Mouse (Mus musculus) testis, postnatal 10 days (tissue): ENCODE data around the gene Aars.
"Not testable (repeated sequence)": the region's sequence is repeated elsewhere in the genome, so short reads cannot be mapped to it uniquely, and the experiment has no call there.

Experiments
- DNase-seq: peaks from one replicate; pipeline ENCODE4 v3.0.0; 2021; ENCODE audit warnings: low spot score

Gene Aars

DNA sequence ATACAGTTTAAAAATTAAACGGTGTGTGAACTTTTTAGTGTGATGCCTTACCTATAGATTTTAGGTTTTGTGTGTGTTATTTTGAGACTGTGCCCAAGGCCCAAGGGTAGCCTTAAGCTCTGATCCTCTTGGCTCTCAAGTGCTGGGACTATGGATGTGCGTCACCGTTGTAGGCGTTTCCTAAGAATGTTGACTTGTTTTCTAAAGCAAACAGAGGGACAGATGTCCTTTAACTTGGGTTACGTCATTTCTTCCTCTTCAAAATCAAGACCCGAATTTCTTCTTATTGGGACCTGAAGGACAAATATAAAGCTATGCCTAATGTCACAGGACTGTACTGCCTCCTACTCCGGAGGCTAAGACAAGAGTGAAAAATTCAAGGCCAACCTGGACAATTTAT lies at the start of gene Aars:
Gene Aars, plus strand, starts transcription at position 229 of the 400 bp plus-strand sequence.
- DNase-seq, result no peak

DNA sequence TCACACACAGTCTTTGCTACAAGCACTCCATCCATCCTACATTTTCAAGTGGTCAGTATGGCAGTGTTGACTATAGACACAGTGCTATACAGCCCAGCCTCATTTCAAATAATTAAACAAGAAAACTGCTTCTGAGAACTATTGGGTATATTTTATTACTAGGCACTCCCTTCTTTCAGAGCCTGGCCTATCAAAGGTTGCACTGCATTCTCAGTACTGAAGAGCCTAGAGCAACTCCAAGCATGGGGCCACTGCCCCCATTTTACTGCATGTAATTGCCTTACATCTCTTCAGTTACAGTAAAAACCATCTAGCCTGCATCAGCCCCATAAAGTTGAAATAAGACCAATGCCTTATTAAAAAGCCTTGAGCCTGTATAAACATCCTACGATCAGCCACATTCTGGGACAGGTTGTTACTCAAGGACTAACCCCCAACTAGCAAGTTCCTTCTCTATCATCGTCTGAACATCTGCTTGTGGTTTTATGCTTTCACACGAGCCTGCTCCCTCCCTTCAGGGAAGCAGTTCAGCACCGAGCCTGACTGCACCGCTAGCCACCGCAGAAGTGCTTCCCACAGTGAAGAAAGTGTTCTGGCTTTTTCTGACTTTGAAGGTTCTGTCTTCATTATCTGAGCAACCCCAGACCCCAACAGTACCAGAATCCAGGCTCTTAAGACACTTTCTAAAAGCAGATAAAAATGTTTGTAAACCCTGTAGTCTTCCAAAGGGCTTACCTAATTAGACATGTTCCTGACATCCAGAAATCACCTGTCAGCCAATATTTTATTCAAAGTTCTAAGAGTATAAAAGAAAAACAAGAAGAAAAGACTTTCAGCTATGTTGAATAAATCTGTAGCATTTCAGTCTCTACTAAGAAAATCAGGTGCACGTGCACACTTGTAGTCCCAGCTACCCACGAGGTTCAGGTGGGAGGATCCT lies 44.9 kb upstream of the Aars start:
- DNase-seq, result no peak

DNA sequence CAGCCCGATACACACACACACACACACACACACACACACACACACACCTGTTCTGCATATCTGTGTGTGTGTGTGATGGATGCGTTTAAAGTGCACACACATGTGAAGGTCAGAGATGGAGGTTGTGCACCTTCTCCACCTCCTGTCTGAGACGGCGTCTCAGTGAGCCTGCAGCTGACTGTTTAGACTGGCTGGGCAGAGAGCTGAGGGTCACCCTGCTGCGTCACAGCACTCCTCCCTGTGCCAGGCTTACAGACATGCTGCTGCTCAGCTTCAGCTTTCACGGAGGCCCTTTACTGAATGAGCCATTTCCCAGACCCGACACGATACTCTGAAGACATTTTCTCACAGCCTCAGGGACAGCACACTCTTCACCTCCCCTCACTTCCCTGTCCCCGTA lies 42.9 kb upstream of the Aars start:
- no peak for DNase-seq

DNA sequence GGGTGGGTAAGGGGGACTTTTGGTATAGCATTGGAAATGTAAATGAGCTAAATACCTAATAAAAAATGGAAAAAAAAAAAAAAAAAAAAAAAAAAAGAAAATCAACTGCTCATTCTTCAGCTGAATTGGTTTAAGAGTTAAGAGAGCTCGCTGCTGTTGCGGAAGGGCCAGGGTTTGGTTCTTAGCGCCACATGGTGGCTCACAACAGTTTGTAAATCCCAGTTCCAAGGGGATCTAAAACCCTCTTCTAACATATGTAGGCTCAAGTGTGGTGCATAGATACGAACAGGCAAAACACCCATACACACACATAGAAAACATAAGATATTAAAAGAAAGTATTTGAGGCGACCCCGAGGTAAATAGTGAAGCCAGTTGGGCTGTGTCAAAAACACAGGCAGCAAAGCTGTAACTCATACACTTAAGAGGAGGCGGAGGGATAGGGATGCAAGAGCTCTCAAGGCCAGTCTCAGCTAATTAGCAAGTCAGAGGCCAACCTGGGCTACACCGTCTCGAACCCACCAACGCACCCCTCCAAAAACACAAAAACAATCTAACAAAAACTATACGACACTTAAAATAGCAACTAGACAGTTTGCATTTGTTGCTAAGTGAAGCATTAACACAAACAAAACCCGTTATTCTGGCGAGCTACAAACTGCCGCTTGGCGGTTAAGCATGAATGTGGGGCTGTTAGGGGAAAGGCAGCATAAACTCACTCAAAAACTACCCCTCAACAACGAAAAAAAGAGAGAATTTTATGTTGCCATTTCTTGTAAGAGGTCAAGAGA lies 36.1 kb upstream of the Aars start:
- DNase-seq, result no peak

DNA sequence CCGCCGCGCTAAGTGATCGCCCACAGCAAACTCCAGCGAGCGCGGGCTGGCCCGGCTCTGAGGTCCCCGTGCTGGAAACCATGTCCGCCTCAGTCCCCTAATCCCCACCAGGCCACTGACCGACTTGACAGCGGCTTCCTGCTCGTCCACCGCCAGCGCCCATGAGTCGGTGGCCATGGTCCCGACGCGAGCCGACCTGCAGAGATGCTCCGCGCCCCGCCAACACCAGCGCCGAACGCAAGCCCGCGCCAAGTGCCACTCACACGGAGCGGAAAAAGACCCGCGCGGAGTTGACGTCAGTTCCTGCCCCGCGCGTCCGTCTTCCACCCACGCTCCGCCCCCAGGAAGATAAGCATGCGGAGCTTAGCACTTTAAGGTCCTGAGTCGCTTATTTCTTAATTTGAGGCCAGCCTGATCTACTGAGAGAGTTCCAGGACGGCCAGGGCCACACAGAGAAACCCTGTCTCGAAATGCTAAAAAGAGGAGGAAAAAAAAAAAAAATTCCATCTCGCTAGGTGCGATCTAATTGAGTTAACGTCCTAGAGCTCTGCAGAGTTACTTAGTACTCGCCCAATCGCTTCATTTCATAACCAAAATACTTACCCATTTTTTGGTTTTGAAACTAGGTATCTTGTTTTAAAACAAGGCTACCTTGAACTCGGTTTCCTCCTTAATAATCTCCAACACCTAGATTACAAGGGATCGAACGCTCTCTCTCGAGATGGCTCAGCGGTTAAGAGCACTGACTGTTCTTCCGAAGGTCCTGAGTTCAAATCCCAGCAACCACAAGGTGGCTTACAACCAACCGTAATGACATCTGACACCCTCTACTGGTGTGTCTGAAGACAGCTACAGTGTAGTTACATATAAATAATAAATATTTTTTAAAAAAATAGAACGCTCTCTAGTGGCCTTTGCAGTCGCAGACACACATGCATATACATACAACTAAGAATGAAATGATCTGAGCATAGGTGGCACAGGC lies 35.1 kb upstream of the Aars start, which contains the start of gene Ddx19a:
Gene Ddx19a, minus strand, starts transcription at position 254 of the 985 bp plus-strand sequence.
- peak; percentile 92 for DNase-seq

DNA sequence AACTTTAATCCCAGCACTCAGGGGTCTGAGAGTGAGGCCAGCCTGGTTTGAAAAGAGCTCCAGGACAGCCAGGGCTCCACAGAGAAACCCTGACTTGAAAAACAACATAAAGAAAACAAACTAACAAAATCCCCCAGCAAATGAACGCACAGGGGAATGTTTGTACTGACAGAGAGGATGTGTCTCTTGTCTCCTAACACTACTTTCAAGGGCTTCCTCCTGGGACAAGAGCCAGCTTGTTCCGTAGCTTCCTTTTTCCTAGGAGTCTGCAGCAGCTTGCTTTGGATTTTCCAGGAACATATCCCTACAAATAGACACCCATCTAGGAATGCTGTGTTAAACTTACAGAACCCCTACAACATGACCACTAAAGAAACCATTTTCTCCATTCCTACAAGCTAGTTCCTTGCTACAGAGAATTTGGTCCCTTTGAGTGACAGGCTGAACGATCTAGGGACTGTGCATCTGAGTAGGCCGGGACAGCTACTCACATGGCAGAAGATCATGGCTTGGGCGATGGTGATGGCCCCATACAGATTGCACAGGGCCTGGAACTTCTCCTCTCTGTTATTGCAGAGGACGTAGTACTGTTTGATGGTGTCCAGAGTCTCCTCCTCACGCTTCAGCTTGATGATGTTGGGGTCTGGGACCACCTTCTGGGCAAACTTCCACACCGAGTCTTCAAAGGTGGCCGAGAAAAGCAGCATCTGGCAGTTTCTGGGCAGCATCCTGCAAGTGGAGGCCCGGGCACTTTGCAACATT lies 22.5 kb upstream of the Aars start:
- not testable (repeated sequence) for DNase-seq

DNA sequence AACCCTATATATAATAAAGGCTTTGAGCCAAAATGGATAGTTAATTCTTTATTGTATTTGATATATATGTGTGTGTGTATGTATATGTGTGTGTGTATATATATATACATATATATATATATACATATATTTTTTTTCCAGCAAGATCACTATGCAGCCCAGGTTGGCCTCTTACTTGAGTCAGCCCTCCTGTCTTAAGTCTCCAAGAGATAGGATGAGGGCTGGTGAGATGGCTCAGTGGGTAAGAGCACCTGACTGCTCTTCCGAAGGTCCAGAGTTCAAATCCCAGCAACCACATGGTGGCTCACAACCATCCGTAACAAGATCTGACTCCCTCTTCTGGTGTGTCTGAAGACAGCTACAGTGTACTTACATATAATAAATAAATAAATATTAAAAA lies 6.3 kb upstream of the Aars start:
- DNase-seq, result not testable (repeated sequence)

DNA sequence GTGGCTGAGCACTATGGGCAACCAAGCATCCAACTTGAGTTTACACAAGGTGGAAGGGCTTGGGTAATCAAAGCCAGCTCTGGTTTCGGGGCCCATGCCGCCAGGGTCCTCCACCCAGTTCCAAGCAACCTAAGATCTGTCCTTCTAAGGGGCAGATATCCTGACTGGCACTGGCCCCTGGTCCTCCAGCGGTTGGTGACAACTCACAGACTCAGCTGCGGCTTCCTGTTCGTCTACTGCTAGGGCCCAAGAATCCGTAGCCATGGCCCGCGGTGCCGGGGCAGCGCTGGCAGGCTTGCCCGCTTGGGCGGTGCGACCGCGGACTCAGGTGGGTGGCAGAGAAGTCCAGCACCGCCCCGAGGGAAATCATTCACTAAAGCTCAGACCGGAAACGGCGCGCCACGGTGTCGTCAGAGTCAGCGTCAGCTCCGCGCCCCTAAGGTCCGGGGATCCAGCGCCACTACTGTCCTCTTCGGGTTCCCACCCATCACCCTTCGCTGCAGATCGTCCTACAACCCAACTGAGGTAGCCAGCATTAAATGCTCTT lies 5.5 kb upstream of the Aars start:
- DNase-seq, result peak; percentile 87

DNA sequence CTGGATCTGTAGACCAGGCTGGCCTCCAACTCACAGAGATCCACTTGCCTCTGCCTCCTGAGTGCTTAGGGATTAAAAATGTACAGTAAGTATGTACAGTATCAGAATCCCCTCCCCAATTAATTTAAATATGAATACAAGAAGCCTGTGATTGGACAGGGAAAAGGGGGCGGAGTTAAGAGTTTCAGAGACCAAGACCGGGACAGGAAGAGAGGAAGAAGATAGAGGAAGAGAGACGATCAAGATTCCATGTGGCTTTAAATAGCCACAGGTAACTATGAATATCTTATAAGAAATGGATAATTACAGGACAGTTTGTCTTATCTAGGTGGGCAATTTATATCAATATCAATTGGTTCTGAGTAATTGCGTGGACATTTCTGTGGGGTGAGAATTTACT lies 3.4 kb upstream of the Aars start:
- no peak for DNase-seq

DNA sequence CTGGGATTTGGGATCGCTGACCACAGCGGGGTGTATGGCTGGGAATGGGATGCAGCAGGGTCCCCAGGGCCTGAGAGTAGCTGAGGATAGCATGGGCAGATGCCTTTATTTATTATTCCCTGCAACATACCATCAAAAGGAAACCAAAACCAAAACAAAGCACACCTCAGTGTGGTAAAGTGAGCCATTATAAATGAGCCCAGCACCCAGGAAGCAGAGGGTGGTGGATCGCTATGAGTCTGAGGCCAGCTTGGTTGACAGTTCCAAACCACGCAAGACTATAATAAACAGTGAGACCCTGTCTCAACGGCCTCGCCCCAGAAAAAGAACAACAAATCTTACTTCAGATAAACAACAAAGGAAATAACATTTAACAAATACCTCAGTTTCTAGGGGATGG lies 2.9 kb upstream of the Aars start:
- DNase-seq, result no peak

DNA sequence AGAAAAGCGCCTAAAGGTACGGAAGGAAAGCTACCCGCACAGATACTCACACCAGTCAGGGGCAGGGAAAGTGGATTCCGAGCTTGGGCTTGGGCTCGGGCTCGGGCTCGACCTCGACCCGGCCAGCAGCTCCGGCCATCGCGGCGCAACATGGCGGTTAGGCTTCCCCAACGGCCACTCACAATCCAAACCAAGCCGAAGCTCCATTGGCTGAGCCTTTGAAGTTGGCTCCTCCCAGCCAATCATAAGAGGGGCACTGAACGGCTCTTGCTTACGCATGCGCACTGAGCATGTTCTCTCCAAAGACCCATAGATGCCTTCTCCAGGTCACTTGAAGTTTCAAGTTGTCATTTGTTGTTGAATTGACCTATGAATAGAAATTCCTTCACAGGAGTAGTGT lies 1.4 kb upstream of the Aars start, which contains the start of gene Ddx19b:
Gene Ddx19b, minus strand, starts transcription at position 180 of the 400 bp plus-strand sequence.
- no peak for DNase-seq

DNA sequence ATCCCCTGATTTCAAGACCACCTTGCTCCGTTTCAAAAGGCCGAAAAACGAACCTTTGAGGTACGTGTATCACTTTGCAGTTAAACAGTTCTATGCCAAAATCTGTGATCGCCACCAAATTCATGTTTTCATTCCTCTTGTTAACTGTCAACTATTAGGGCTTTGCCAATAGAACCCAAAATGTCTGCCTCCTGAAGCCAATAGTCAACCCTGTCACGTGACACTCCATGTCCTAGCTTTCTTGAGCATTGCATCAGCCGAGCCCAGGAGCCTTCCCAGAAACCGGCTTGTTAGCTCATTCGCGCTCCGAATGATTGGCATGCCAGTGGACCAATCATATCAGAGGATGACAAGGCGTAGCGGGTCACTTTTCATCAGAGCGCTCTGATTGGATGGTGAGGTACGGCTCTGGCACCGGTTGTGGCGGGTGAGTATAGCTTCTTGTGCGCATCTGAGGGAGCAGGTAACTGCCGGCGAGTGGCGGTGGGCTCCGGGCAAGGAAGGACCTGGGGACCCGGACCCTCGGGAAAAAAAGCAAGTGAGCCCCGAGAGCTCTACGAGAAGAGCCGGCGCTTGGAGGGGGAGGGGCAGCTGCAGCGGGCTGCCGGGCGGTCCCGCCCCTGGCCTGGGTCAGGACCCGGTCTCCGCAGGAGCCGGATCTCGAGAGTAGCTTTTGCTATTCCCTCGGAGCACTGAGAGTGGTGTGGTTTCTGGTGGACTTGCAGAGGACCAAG lies 705 bp downstream of the Aars start:
- DNase-seq, result peak; percentile 91

DNA sequence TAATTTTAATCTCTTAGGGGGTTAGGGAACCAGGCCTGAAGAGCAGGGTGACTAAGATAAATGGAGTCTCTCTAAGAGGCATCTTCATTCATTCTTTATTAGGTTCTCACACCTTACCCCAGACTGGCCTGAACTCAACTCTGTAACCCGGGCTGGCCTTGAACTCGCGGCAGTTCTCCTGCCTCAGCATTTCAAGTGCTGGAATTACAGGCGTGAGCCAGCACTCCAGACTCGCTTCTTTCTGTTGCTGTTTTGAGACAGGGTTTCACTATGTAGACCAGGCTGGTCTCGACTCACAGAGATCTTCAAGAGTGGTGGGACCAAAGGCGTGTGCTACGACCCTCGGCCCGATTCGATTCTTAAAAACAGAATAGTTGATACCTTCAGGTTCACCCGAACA lies 1.3 kb downstream of the Aars start:
- no peak for DNase-seq

DNA sequence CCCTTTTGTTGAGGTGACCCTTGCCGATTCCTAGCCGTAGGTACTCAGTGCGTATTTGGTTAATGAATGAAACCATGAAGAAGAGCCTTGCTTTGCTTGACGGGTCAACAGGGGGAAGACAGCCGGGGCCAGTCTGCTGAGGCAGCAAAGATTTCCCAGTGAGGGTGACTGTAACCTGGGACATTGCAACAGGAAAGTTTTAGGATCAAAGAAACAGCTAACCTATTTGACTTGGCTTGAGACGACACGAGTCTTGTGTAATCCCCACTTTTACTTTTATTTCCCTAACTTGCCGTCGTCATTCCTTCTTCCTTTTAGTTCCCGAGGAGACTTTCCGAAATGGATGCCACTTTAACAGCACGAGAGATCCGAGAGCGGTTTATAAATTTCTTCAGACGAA lies 3.6 kb downstream of the Aars start:
- no peak for DNase-seq

DNA sequence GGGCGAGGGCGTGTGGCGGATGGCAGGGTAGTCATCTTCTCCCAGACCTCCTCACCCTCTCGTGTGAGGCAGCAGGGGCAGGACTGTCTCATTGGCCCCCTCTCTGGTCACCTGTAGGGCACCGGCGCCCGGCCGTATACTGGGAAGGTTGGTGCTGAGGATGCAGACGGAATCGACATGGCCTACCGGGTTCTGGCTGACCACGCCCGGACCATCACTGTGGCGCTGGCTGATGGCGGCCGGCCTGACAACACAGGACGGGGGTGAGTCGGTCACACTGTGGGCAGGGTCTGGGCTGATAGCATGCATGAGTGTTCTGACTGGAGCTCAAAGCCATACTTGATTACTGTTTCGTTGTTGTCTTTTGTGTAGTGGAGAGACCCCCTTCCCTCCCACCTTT lies 9.6 kb downstream of the Aars start:
- no peak for DNase-seq

DNA sequence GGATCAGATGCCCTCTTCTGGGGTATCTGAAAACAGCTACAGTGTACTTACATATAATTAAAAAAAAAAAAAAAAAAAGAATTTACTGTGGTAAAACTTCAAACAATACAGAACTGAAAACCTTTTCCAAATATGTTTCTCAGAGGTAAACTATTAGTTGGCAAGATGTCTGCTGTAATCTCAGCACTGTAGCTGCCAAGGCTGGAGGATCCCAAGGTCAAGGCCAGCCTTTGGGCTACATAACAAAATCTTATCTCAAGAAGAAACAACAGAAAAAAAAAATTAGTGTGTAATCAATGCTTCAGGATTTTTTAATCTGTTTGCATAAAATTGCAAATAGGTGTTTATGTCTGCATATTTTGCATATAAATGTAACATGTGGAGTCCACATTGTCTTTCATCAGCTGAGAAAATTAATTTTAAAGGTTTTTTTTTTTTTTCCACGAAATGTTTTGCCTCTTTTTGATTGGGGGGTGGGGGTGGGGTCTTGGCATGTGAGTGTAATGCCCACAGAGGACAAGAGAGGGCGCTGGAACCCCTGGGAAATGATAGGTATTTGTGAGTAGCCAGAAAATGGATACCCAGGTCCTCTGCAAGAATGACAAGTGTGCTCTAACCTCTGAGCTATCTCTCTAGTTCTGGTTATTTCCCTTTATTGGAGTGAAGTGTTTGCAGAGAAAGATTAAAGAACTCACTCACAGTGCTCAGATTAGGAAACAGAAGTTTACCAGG lies 11.2 kb downstream of the Aars start:
- no peak for DNase-seq

DNA sequence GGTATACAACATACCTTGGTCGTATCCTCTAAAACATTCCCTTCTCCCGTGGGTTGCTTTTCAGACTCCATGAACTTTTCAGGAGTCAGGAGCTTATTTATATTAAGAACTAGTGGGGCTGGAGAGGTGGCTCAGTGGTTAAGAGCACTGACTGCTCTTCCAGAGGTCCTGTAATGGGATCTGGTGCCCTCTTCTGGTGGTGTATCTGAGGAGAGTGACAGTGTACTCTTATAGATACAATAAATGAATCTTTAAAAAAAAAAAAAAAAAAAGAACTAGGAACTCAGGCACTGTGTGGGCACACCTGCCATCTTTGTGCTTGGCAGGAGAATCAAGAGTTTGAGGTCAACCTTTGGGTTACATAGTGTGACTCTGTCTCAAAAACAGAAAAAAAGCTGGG lies 15.8 kb downstream of the Aars start:
- DNase-seq, result no peak

DNA sequence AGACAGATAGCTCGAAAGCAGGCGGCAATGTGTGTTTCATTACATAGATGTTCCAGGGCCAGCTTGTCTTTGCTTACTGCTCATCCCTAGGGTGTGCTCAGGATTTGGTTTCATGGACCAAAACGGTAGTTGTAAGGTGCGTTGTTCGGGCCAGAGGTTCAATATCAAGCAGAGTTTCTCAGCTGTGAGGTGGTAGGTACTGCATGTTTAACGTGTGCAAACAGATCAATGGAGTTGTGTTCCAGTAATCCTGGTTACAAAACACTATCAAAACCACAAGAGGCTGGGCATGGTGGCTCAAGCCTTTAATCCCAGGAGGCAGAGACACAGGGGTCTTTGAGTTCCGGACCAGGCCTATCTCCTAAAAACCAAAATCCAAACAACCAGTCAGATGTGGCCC lies 16.2 kb downstream of the Aars start:
- no peak for DNase-seq

DNA sequence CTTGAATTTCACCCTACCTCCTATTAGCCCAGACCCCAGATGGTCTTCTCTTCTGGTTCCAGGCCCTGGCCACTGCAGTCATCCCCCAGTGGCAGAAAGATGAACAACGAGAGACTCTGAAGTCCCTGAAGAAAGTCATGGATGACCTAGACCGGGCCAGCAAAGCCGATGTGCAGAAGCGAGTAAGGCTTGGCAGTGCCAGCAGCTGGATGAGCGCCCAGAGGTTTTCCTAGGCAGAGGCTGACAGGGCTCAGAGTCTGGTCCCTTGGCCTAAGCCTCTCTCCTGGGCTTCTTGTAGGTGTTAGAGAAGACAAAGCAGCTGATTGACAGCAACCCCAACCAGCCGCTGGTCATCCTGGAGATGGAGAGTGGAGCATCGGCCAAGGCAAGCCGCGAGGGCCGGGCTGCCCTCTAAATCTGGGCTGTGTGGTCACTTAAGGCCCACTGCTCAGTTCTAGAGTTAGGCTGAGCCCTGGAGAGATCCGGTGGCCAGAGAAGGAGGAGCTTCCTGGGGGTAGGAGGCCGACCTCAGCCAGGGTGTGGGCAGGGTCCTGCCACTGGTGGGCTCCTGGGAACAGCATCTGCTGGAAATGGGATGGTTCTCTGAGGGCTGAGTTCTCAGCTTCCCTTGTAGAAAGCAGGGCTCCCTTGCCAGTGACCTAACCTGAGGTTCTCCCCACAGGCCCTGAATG lies 21.0 kb downstream of the Aars start:
- no peak for DNase-seq
